Mouse (Mus musculus): ENCODE results near the gene Ghrh. TPM values are rescaled to one million over a fixed set of nuclear protein-coding genes. Genes with fewer than 3 reads are reported as not detected.

Gene Ghrh
- polyA plus RNA-seq, 1 experiment from 2014 or later = not detected

- no peaks in the 10 kb centered on the region for H3K9me3 ChIP-seq (ENCODE audit: low read length)
- H3K4me1 ChIP-seq (ENCODE audit: insufficient read depth) = no peaks in the 10 kb centered on the region
- 23% methylated on average over 2 of the region's 2 CpGs for WGBS (ENCODE audit: insufficient replicate concordance)
- TF ChIP-seq EP300 (IDR thresholded peaks at IDR 0.05; ENCODE audit: low read depth) = no peak
- TF ChIP-seq CTCF (IDR thresholded peaks at IDR 0.05; ENCODE audit: low read depth) = peak; percentile 85
- no peaks in the 10 kb centered on the region for H3K27me3 ChIP-seq (ENCODE audit: insufficient read depth, low read length)
- H3K9ac ChIP-seq (replicated peaks) = no peak overlapping the region
- H3K4me2 ChIP-seq (ENCODE audit: low read depth, low read length) = no peak overlapping the region
- no peak overlapping the region for H3K4me3 ChIP-seq (ENCODE audit: low read depth, low read length)
- no peak overlapping the region for H3K27ac ChIP-seq (ENCODE audit: low read depth)
- H3K36me3 ChIP-seq (replicated peaks; ENCODE audit: insufficient read depth, low read length) = peaks cover 84% of the 10 kb centered on the region
- no peak for ATAC-seq
- DNase-seq = peak; percentile 77
Measured at GRCm38 (mm10) chr2:157292093-157292492, 55.2 kb downstream of the Ghrh start.

DNA sequence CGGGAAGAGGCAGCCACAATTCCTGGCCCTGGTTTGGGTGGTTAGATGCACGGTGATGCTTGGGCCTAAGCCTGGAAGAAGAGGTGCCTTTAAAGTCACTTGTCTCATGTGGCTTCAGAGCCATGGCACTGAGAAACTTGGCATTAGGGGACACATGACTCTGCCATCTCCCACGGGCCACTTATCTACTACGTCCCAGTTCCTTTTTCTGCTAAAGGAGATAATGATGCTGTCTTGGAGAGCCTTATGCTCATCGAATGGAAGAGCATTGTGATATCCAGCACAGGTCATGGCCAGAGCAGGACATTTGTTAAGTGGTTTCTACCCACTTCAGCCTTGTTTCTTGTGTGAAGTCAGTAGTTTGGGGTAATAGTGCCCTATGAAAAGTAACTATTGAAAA lies 58.3 kb downstream of the Ghrh start:
- H3K36me3 ChIP-seq (replicated peaks; ENCODE audit: insufficient read depth, low read length) = peaks cover 73% of the 10 kb centered on the region
- WGBS (ENCODE audit: insufficient replicate concordance) = 68% methylated on average over 5 of the region's 5 CpGs
- no peak overlapping the region for H3K4me3 ChIP-seq (ENCODE audit: low read depth, low read length)
- no peaks in the 10 kb centered on the region for H3K9me3 ChIP-seq (ENCODE audit: low read length)
- H3K9ac ChIP-seq (replicated peaks) = no peak overlapping the region
- H3K4me1 ChIP-seq (ENCODE audit: insufficient read depth) = no peaks in the 10 kb centered on the region
- peak; percentile 51 for ATAC-seq
- H3K4me2 ChIP-seq (ENCODE audit: low read depth, low read length) = no peak overlapping the region
- no peak for DNase-seq
- H3K27me3 ChIP-seq (ENCODE audit: insufficient read depth, low read length) = no peaks in the 10 kb centered on the region
- H3K27ac ChIP-seq (ENCODE audit: low read depth) = no peak overlapping the region
- TF ChIP-seq EP300 (IDR thresholded peaks at IDR 0.05; ENCODE audit: low read depth) (0 out of 2 replicates have a peak, but pooled peaks have one; percentile 48), CTCF (IDR thresholded peaks at IDR 0.05; ENCODE audit: low read depth) (no peak)

DNA sequence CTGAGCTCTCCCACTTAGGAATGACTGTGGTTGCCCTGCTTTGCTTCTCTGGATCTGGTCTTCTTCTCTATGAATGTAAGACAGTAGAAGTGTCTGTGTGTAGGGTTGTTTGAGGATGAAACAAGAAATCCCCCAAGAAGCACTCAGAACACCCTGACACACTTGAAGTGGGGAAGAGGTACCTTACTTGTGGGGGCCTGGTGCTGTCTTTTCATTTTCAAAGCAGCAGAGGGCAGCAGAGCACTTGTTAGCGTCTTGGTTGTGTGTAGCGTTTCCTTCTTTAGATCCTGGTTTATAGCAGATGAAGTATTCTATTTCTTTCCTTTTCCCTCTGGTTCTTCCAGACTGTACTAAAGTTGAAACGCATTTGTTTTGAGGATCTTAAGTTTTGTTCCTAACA lies 59.8 kb downstream of the Ghrh start:
- DNase-seq (peak; percentile 27), ATAC-seq (no peak)
- no peak overlapping the region for H3K9ac ChIP-seq (replicated peaks)
- TF ChIP-seq CTCF (IDR thresholded peaks at IDR 0.05; ENCODE audit: low read depth) (peak; percentile 71), EP300 (IDR thresholded peaks at IDR 0.05; ENCODE audit: low read depth) (no peak)
- H3K9me3 ChIP-seq (ENCODE audit: low read length) = no peaks in the 10 kb centered on the region
- WGBS (ENCODE audit: insufficient replicate concordance) = 22% methylated on average over 3 of the region's 3 CpGs
- H3K36me3 ChIP-seq (replicated peaks; ENCODE audit: insufficient read depth, low read length) = peaks cover 66% of the 10 kb centered on the region
- no peaks in the 10 kb centered on the region for H3K4me1 ChIP-seq (ENCODE audit: insufficient read depth)
- H3K27ac ChIP-seq (ENCODE audit: low read depth) = no peak overlapping the region
- H3K27me3 ChIP-seq (ENCODE audit: insufficient read depth, low read length) = no peaks in the 10 kb centered on the region
- no peak overlapping the region for H3K4me3 ChIP-seq (ENCODE audit: low read depth, low read length)
- no peak overlapping the region for H3K4me2 ChIP-seq (ENCODE audit: low read depth, low read length)

GRCm38 (mm10) chr2:157283321-157283720 lies 64.0 kb downstream of the Ghrh start:
- WGBS (ENCODE audit: insufficient replicate concordance) = 80% methylated on average over 6 of the region's 6 CpGs
- H3K4me1 ChIP-seq (ENCODE audit: insufficient read depth) = peaks cover 11% of the 10 kb centered on the region

More at GRCm38 (mm10) chr2:157283321-157283720, 64.0 kb downstream of the Ghrh start:
- H3K36me3 ChIP-seq (replicated peaks; ENCODE audit: insufficient read depth, low read length) = peaks cover 27% of the 10 kb centered on the region
- H3K27me3 ChIP-seq (ENCODE audit: insufficient read depth, low read length) = no peaks in the 10 kb centered on the region
- ATAC-seq = no peak
- no peak overlapping the region for H3K27ac ChIP-seq (ENCODE audit: low read depth)
- no peak overlapping the region for H3K4me2 ChIP-seq (ENCODE audit: low read depth, low read length)
- no peak overlapping the region for H3K9ac ChIP-seq (replicated peaks)
- H3K9me3 ChIP-seq (ENCODE audit: low read length) = no peaks in the 10 kb centered on the region
- DNase-seq = no peak
- TF ChIP-seq EP300 (IDR thresholded peaks at IDR 0.05; ENCODE audit: low read depth) (no peak), CTCF (IDR thresholded peaks at IDR 0.05; ENCODE audit: low read depth) (no peak)
- no peak overlapping the region for H3K4me3 ChIP-seq (ENCODE audit: low read depth, low read length)

Other genes with a start within 250 kb of the Ghrh start
- 16.5 and 17.3 TPM in 2 replicates for gene Samhd1, start 212.2 kb downstream of the Ghrh start, polyA plus RNA-seq (2015; fragmentation: Nextera tagmentation; extraction: Ambion mirVana)
- 9.1 and 10.0 TPM in 2 replicates for gene Rbl1, start 143.0 kb downstream of the Ghrh start, polyA plus RNA-seq (2015; fragmentation: Nextera tagmentation; extraction: Ambion mirVana)
- gene Rpn2, start 68.5 kb downstream of the Ghrh start, polyA plus RNA-seq (2015; fragmentation: Nextera tagmentation; extraction: Ambion mirVana) = 74.2 and 86.1 TPM in 2 replicates
- 0.07 and 0.17 TPM in 2 replicates for gene Mroh8, start 68.0 kb downstream of the Ghrh start, polyA plus RNA-seq (2015; fragmentation: Nextera tagmentation; extraction: Ambion mirVana)
- 22.8 and 23.4 TPM in 2 replicates for gene Manbal, start 20.1 kb upstream of the Ghrh start, polyA plus RNA-seq (2015; fragmentation: Nextera tagmentation; extraction: Ambion mirVana)
- gene Src, start 70.9 kb upstream of the Ghrh start, polyA plus RNA-seq (2015; fragmentation: Nextera tagmentation; extraction: Ambion mirVana) = 1.6 and 1.8 TPM in 2 replicates
- gene Nnat, start 212.6 kb upstream of the Ghrh start, polyA plus RNA-seq (2015; fragmentation: Nextera tagmentation; extraction: Ambion mirVana) = 6.2 and 6.6 TPM in 2 replicates
- gene Blcap, start 223.8 kb upstream of the Ghrh start, polyA plus RNA-seq (2015; fragmentation: Nextera tagmentation; extraction: Ambion mirVana) = 12.5 and 13.3 TPM in 2 replicates